Mouse (Mus musculus) c-Kit-positive CD71-negative TER-119-negative erythroid progenitor cells, embryonic 14.5 days (primary cell): ENCODE measurements around the gene Rasgef1b.

Source experiments
- DNase-seq: peaks from one replicate; pipeline ENCODE4 v3.0.0-alpha.2; 2013; ENCODE audit warnings: low read depth

The Rasgef1b gene

GRCm38 (mm10) chr5:99398472-99399070 is 330.3 kb downstream of the Rasgef1b start:
- no peak for DNase-seq

DNA sequence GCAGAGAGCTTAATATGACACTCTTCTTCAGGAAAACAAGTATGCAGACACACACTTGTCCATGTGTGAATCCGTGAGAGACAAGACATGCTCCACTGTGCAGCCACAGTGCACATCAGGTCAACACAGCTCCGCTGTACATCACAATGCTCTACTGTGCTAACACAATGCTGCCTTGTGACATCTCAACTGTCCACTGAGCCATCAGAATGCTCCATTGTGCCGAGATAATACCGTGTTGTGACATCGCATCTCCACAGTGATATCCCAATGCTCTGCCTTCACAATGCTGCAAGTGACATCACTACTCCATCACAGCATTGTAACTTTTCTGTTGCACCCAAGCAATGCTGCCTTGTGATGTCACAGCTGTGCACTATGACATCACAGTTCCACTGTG is 334.3 kb downstream of the Rasgef1b start:
- DNase-seq, result no peak

DNA sequence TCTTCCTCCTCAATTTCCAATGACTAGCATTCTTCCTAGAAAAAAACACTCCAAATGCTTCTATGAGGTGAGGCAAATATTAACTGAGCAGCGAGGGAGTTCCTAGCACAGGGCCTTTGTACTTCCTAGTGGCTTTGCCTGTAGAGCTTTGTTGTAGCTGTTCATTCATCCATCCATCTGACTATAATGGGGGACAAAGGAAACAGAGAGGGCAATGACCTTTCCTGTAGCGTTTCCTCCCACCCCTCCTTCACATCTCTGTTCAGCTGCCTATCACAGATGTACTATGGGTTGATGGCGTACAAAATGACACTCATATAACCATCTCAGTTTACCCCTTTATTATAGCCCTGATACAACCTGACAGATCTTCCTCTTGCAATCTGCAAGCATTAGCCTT is 337.3 kb downstream of the Rasgef1b start:
- no peak for DNase-seq

DNA sequence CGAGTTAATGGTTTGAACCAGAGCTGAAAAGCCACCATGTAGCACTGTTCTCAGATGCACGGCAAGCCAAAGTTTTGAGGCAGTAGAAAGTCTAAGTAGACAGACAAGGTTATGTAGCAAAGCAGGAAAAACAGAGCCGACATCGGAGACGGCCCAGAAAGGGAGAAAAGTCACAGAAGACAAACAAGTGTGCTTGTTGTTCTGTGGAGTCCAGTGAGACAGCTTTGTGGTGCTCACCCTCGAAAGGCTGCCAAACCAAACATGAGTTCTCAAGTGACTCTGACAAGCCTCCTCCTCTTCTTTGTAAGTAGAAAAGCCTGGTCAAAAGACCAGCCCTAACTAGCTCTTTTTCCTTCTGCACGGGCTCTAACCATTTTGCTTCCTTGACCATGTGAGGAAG is 338.1 kb downstream of the Rasgef1b start:
- no peak for DNase-seq

- no peak for DNase-seq
These were observed 338.6 kb downstream of the Rasgef1b start for GRCm38 (mm10) chr5:99390314-99390713.

- DNase-seq, result no peak
These were observed 340.1 kb downstream of the Rasgef1b start for GRCm38 (mm10) chr5:99388585-99389250.

- DNase-seq, result no peak
These were observed 340.7 kb downstream of the Rasgef1b start for GRCm38 (mm10) chr5:99388131-99388530.

GRCm38 (mm10) chr5:99387185-99387981 is 341.5 kb downstream of the Rasgef1b start:
- no peak for DNase-seq

GRCm38 (mm10) chr5:99386246-99386845 is 342.5 kb downstream of the Rasgef1b start:
- DNase-seq, result no peak

- DNase-seq, result no peak
These were observed 343.1 kb downstream of the Rasgef1b start for GRCm38 (mm10) chr5:99385737-99386136.

- no peak for DNase-seq
These were observed 343.8 kb downstream of the Rasgef1b start for GRCm38 (mm10) chr5:99385090-99385489.

GRCm38 (mm10) chr5:99383783-99384281 is 345.0 kb downstream of the Rasgef1b start:
- no peak for DNase-seq

- no peak for DNase-seq
These were observed 346.1 kb downstream of the Rasgef1b start for GRCm38 (mm10) chr5:99382786-99383185.

DNA sequence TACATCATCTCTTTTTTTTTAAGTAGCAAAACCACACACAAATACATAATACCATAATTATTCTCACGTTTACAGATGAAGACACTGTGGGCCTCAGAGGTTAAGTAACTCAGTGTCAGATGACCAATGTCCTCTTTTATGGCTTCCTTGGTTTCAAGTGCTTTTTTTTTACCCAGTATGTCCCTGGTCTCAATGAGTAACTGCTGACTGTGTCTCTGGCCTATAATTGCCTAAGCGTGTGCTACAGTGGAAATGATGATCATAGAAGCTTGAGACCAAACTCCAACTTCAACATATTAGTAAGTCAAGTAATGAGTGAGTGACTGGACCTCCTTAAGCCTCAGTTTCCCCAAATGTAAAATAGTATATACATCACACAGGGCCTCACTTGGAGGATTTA is 347.2 kb downstream of the Rasgef1b start:
- DNase-seq, result no peak

DNA sequence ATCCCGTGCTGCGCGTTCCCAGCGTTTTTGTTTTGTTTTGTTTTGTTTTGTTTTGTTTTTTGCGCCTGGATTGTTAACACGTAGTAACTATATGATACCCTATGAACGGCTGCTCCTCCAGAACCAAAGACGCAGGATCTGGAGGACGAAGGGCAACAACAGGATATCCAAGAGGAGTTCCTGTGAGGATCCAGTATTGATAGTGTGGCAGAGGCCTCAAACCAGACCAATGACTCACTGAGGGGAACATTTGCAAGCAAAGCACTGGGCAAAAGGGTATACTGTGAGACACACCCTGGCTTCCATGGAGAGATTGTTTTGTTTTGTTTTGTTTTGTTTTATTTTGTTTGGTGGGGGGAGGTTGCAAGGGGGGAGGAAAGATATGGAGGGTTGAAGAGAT is 348.0 kb downstream of the Rasgef1b start:
- DNase-seq, result no peak

GRCm38 (mm10) chr5:99380166-99380565 is 348.7 kb downstream of the Rasgef1b start:
- no peak for DNase-seq

GRCm38 (mm10) chr5:99378437-99379226 is 350.2 kb downstream of the Rasgef1b start:
- no peak for DNase-seq

DNA sequence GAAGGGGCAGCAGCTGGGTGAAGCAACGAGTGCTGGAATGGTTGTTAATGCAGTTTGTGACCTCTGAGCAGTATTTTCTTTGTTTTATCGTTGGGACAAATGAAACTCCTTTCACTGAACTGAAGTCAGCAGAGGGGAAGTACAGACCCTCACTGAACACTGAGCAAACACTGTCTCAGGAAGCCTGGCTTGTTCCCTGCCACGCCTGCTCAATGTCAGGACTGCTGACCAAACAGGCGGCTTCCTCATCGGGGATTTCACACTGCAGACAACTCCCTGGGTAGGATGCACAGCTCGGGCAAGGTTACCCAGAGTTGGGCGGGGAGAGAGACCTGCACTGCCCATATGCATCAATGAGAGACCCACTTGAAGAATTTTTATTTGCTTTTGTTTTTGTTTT is 353.1 kb downstream of the Rasgef1b start:
- DNase-seq, result no peak

GRCm38 (mm10) chr5:99374460-99374859 is 354.4 kb downstream of the Rasgef1b start:
- DNase-seq, result no peak

DNA sequence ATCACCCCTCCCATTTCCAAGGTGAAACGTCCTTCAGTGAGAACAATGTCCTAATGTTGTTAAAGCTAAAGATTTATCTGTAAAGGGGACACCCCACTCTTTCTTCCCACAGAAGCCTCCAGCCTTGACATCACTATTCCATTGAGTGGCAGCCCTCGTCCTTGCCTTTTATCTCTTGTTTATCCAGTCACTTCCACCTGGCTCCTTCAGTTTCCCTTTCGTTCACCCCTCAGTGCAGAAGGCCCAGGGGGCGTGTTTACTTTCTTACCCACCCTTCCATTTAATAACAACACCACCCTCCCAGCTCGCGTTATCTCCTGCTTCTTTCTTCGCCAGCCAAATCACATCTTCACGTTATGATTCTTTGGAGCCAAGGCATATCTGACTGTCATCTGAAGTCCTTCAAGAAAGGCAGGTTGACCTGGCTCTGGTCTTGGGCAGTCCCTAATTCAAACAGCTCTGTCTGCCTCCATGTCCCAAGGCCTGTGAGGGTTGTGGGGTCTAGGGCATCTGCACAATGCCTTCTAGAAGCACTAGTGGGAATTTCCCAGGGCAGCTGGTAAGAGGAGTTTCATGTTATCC is 355.2 kb downstream of the Rasgef1b start:
- no peak for DNase-seq

DNA sequence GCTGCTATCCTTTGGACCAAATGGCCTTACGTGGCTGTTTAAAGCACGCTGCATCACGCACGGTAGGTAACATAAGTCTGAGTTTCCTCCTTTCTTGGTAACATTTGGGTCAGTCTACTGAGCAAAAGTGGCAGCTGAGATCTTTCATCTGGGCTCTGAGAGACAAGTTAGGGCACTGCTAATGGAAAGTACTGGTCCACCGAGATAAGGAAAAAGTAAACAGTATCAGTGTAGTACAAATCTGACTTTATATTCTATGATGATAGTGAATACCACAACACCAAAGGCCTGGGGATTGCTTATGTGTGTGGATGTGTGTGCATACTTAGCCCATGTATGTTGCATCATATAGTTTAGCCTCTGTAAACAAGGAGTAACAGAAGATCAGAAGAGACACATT is 358.2 kb downstream of the Rasgef1b start:
- DNase-seq, result no peak
